Mouse (Mus musculus) mammary gland, adult 2 months (tissue): ENCODE data around the gene Katnal1. TPM values are rescaled to one million over a fixed set of nuclear protein-coding genes. Genes with fewer than 3 reads are reported as not detected.

Experiments used
- polyA plus RNA-seq: library from polyadenylated mRNA; depleted of rRNA; stranded (reverse); fragments of >200 nt; gene quantifications from 2 replicates; pipeline ENCODE4 v1.2.3, GENCODE M21; 2012; ENCODE audit warnings: low replicate concordance; rRNA removed

Gene Katnal1
- polyA plus RNA-seq, result 5.4 and 6.4 TPM in 2 replicates

GRCm38 (mm10) chr5:148929116-148929449, at the start of gene Katnal1:
Katnal1 (minus strand) TSS chr5:148929320.

Other genes with a start within 250 kb of the Katnal1 start
- gene Gm42791, start 65.8 kb upstream of the Katnal1 start, polyA plus RNA-seq, result not detected in 2 replicates